ENCODE assay signal across 9 mouse cellular contexts in the genomic region with DNA sequence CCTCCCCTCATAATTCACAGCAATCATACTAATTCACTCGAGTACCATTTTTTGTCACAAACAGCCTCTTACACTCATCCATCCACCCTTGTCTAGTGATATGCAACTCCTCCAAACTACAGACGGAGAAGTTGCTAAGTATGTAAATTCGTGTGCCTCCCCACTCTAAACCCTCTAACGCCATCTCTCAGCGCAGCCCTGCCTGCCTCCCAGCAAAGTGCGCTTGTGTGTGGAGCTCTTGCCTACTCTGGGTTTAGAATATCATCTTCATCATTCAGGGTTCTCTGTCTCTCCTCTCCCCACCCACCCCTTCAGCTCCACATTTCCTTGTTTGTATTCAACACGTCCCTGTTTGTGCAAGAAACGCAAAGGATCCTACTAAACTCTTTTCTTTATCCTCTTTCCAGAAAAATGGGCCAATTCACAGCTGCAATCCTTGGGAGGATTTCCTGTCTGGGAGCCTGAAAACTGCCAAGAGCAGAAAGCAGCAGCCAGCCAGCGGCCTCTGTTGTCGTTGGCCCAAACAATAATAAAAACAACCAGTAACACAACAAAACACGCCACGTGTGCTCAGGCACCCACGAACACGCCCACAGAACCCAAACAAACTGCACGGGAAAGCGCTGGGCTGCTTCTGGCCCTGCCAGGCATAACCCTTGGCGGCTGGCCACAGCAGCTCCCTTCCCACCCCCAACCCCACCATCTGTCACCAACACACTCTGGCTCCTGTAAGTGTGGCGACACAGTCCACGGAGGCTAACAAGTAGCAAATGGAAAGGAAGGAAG.
A peak's percentile ranks its signal among the peaks of the same experiment; 100 is the strongest.
DNase-seq lines count a peak whose midpoint lies in the region; ATAC-seq and TF ChIP-seq lines count a peak whose summit lies in the region.
"Had no signal": no experiment of that assay in that cellular context is flagged by ENCODE, and none has a peak within 500 bp of the region (broad histone marks: within the 10 kb centered on the region; RNA-seq: fewer than 3 reads in every experiment).

No protein-coding gene starts in this region.

- no peaks in the 10 kb centered on the region for H3K27me3 ChIP-seq in forebrain, embryonic 16.5 days (replicated peaks; ENCODE audit: control insufficient read depth, insufficient read depth, low read length)
- H3K27me3 ChIP-seq in heart, postnatal 0 days (ENCODE audit: control insufficient read depth, insufficient read depth, low read length): no peaks in the 10 kb centered on the region
- no peaks in the 10 kb centered on the region for H3K27me3 ChIP-seq in liver, embryonic 13.5 days

- WGBS in forebrain, embryonic 16.5 days: 21% methylated on average over 19 of the region's 19 CpGs
- 23% methylated on average over 19 of the region's 19 CpGs for WGBS in heart, postnatal 0 days
- WGBS in liver, embryonic 13.5 days (ENCODE audit: insufficient replicate concordance): 35% methylated on average over 19 of the region's 19 CpGs

- no peaks in the 10 kb centered on the region for H3K9me3 ChIP-seq in forebrain, embryonic 16.5 days (ENCODE audit: control insufficient read depth, low read length)
- no peaks in the 10 kb centered on the region for H3K9me3 ChIP-seq in heart, postnatal 0 days (replicated peaks; ENCODE audit: control insufficient read depth, low read length)
- H3K9me3 ChIP-seq in liver, embryonic 13.5 days (replicated peaks): no peaks in the 10 kb centered on the region

- no peak for TF ChIP-seq CTCF in heart, postnatal 0 days (IDR thresholded peaks at IDR 0.05; ENCODE audit: low read depth)

- 0 out of 2 replicates have a peak overlapping the region, but pooled peaks have one; percentile 10 for H3K9ac ChIP-seq in forebrain, embryonic 16.5 days (replicated peaks; ENCODE audit: low read depth, low read length)
- H3K9ac ChIP-seq in heart, postnatal 0 days (replicated peaks; ENCODE audit: low read depth, low read length): no peak overlapping the region
- no peak overlapping the region for H3K9ac ChIP-seq in liver, embryonic 13.5 days

- peaks cover 18% of the 10 kb centered on the region for H3K4me1 ChIP-seq in forebrain, embryonic 16.5 days (replicated peaks; ENCODE audit: control insufficient read depth, insufficient read depth, low read length)
- 0 out of 2 replicates have a peak, but pooled peaks cover 4% of the 10 kb centered on the region for H3K4me1 ChIP-seq in heart, postnatal 0 days (ENCODE audit: control insufficient read depth, insufficient read depth)
- H3K4me1 ChIP-seq in liver, embryonic 13.5 days (replicated peaks): no peaks in the 10 kb centered on the region

- H3K36me3 ChIP-seq in forebrain, embryonic 16.5 days (ENCODE audit: control insufficient read depth, insufficient read depth): no peaks in the 10 kb centered on the region
- no peaks in the 10 kb centered on the region for H3K36me3 ChIP-seq in heart, postnatal 0 days (replicated peaks; ENCODE audit: control insufficient read depth, insufficient read depth, low read length)
- H3K36me3 ChIP-seq in liver, embryonic 13.5 days: no peaks in the 10 kb centered on the region
- H3K36me3 ChIP-seq: G1E had no signal

- peak; percentile 95 for ATAC-seq in forebrain, embryonic 16.5 days
- peak; percentile 75 for ATAC-seq in heart, postnatal 0 days (ENCODE audit: insufficient read depth, low read depth)
- ATAC-seq in liver, embryonic 13.5 days (ENCODE audit: low read depth): no peak

- peak; percentile 5 for DNase-seq in urinary bladder, postnatal 14 days (ENCODE audit: low spot score)
- no peak for DNase-seq in urinary bladder, adult 18-20 months (ENCODE audit: low spot score in 2 of 2)
- DNase-seq in heart, postnatal 0 days (ENCODE audit: low spot score): peak; percentile 52
- peak; percentile 63 for DNase-seq in kidney, postnatal 14 days
- DNase-seq in liver, embryonic 13.5 days: no peak
- DNase-seq in ovary, postnatal 14 days (ENCODE audit: low spot score): peak; percentile 6
- no peak for DNase-seq in urinary bladder, postnatal 10 days (ENCODE audit: low spot score)

- peak overlapping the region; percentile 48 for H3K4me2 ChIP-seq in forebrain, embryonic 16.5 days (ENCODE audit: low read length)
- peak overlapping the region; percentile 55 for H3K4me2 ChIP-seq in heart, postnatal 0 days (ENCODE audit: low read depth, low read length)
- H3K4me2 ChIP-seq in liver, embryonic 13.5 days: 0 out of 2 replicates have a peak overlapping the region, but pooled peaks have one; percentile 8

- H3K4me3 ChIP-seq in forebrain, embryonic 16.5 days (replicated peaks; ENCODE audit: low read length): peak overlapping the region; percentile 13
- peak overlapping the region; percentile 28 for H3K4me3 ChIP-seq in heart, postnatal 0 days (ENCODE audit: low read depth, low read length)
- H3K4me3 ChIP-seq in liver, embryonic 13.5 days (replicated peaks): no peak overlapping the region

- no peak for TF ChIP-seq EP300 in heart, postnatal 0 days (IDR thresholded peaks at IDR 0.05; ENCODE audit: low read depth)

- H3K27ac ChIP-seq in forebrain, embryonic 16.5 days (ENCODE audit: low read length): peak overlapping the region; percentile 46
- H3K27ac ChIP-seq in heart, postnatal 0 days (ENCODE audit: low read depth): peak overlapping the region; percentile 17; the same call in 1 of the 2 replicates
- no peak overlapping the region for H3K27ac ChIP-seq in liver, embryonic 13.5 days

Comparison
In these comparisons a context has a peak if more than half of its experiments do, and no peak if none do; other contexts are left out.
1. DNase-seq: peak in urinary bladder, postnatal 14 days (single experiment), heart, postnatal 0 days (single experiment), kidney, postnatal 14 days (single experiment) and ovary, postnatal 14 days (single experiment); none in urinary bladder, adult 18-20 months (0 of 2), liver, embryonic 13.5 days (single experiment) and urinary bladder, postnatal 10 days (single experiment).
2. Peak in every context shown above with its lines, with median percentiles within 50 percentile points of each other: H3K4me2 ChIP-seq.